Mouse (Mus musculus): Measurements from ENCODE around the gene Als2cl. TPM values are rescaled to one million over a fixed set of nuclear protein-coding genes. Genes with fewer than 3 reads are reported as not detected.

The Als2cl gene
- polyA plus RNA-seq, 2 experiments, result 1.6 to 7.4 TPM

DNA sequence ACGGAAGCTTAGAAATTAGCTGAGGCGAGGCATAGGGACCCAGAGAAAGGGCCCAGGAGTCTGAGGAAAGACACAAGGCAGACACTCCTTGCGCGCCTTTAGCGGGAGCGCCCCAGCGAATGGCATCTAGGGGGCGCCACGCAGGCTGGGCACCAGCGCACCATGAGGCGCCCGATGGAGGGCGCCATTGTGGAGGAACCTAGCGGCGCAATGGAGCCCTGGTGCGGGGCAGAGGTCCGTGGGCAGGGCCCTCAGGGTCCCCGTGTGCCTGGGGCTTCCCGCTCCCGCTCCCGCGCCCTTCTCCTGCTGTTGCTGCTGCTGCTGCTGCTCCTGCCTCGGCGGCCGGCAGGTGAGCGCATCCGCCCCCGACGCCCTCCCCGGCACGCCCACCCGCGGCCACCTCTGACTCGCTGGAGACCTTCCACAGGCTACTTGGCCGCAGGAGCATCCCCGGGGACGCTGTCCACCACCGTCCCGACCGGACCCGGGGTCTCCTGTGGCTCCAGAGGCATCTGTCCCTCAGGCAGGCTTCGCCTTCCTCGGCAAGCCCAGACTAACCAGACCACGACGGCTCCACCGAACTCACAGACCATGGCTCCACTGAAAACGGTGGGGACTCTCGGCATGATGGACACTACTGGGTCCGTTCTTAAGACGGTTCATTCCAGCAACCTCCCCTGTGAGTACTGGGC lies 21.7 kb upstream of the Als2cl start, which contains the start of gene Prss50:
Prss50 (plus strand) TSS at position 187 of the 692 bp plus-strand sequence.
- H3K9ac ChIP-seq (ENCODE audit: low read depth, low read length, severe bottlenecking), result peak within 1 kb of the TSS; percentile 47
- H3K4me1 ChIP-seq (ENCODE audit: control insufficient read depth, insufficient read depth, low read length), result peaks cover 3% of the 10 kb centered on the region; the same call in 1 of the 2 replicates
- H3K27ac ChIP-seq (replicated peaks; ENCODE audit: low read depth, low read length), result no peak within 1 kb of the TSS
- WGBS, result 9% methylated on average over 38 of the region's 50 CpGs
- no peaks in the 10 kb centered on the region for H3K9me3 ChIP-seq (ENCODE audit: control insufficient read depth, low read length)
- no peak for TF ChIP-seq POLR2A (IDR thresholded peaks at IDR 0.05; ENCODE audit: borderline replicate concordance, extremely low read depth, insufficient read depth, insufficient read length)
- peaks cover 5% of the 10 kb centered on the region; the same call in 1 of the 2 replicates for H3K27me3 ChIP-seq (ENCODE audit: control insufficient read depth, insufficient read depth, low read length)
- H3K4me3 ChIP-seq (replicated peaks; ENCODE audit: low read length), result peak within 1 kb of the TSS; percentile 26
- DNase-seq (ENCODE audit: low spot score) (no peak), ATAC-seq (ENCODE audit: low FRiP score, low read depth) (no peak)
- peak within 1 kb of the TSS; percentile 51 for H3K4me2 ChIP-seq (replicated peaks; ENCODE audit: low read depth, low read length, severe bottlenecking)
- H3K36me3 ChIP-seq (ENCODE audit: control insufficient read depth, insufficient read depth, low read length), result no peaks in the 10 kb centered on the region

GRCm38 (mm10) chr9:110858523-110858922 lies 21.1 kb upstream of the Als2cl start:
- H3K36me3 ChIP-seq (ENCODE audit: control insufficient read depth, insufficient read depth, low read length), result no peaks in the 10 kb centered on the region
- ATAC-seq (ENCODE audit: low FRiP score, low read depth) (no peak), DNase-seq (ENCODE audit: low spot score) (no peak)
- H3K4me2 ChIP-seq (replicated peaks; ENCODE audit: low read depth, low read length, severe bottlenecking), result no peak overlapping the region
- no peaks in the 10 kb centered on the region for H3K9me3 ChIP-seq (ENCODE audit: control insufficient read depth, low read length)
- H3K4me3 ChIP-seq (replicated peaks; ENCODE audit: low read length), result no peak overlapping the region
- TF ChIP-seq POLR2A (IDR thresholded peaks at IDR 0.05; ENCODE audit: borderline replicate concordance, extremely low read depth, insufficient read depth, insufficient read length), result no peak
- peaks cover 3% of the 10 kb centered on the region; the same call in 1 of the 2 replicates for H3K4me1 ChIP-seq (ENCODE audit: control insufficient read depth, insufficient read depth, low read length)
- H3K9ac ChIP-seq (ENCODE audit: low read depth, low read length, severe bottlenecking), result no peak overlapping the region
- H3K27me3 ChIP-seq (ENCODE audit: control insufficient read depth, insufficient read depth, low read length), result peaks cover 5% of the 10 kb centered on the region; the same call in 1 of the 2 replicates
- WGBS, result 16% methylated on average over 5 of the region's 5 CpGs
- H3K27ac ChIP-seq (replicated peaks; ENCODE audit: low read depth, low read length), result no peak overlapping the region

DNA sequence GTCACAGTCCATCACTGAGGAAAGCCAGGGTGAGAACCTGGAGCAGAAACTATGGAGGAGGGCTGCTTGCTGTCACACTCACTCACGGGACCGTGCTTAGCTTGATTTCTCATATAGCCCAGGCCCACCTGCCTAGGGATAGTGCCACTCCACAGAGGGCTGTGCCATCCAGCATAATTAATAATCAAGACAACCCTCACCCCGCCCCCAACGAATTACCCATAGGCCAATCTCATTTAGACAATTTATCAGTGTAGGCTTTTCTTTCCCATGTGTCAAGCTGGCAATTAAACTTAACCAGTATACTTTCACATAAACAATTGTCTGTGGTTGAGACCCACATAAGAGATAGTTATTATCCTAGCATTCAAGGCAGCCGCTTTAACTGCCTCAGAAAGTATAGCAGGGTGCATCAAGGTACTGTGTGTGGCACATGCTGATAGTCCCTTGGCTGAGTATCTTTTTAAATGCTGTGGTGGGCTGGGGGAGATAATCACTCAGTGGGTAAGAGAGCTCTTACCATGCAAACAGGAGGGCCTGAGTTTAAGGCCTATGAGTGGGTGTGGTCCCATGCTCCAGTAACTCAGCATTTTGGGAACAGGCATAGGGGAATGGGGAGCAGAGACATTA lies 20.6 kb upstream of the Als2cl start:
- DNase-seq (ENCODE audit: low spot score), result no peak
- Histone ChIP-seq H3K9me3 (ENCODE audit: control insufficient read depth, low read length) (no peaks in the 10 kb centered on the region), H3K27ac (replicated peaks; ENCODE audit: low read depth, low read length) (no peak overlapping the region), H3K36me3 (ENCODE audit: control insufficient read depth, insufficient read depth, low read length) (no peaks in the 10 kb centered on the region), H3K27me3 (ENCODE audit: control insufficient read depth, insufficient read depth, low read length) (peaks cover 5% of the 10 kb centered on the region; the same call in 1 of the 2 replicates), H3K4me3 (replicated peaks; ENCODE audit: low read length) (no peak overlapping the region), H3K4me2 (replicated peaks; ENCODE audit: low read depth, low read length, severe bottlenecking) (no peak overlapping the region), H3K9ac (ENCODE audit: low read depth, low read length, severe bottlenecking) (no peak overlapping the region), H3K4me1 (ENCODE audit: control insufficient read depth, insufficient read depth, low read length) (peaks cover 3% of the 10 kb centered on the region; the same call in 1 of the 2 replicates)
- ATAC-seq (ENCODE audit: low FRiP score, low read depth), result no peak
- no peak for TF ChIP-seq POLR2A (IDR thresholded peaks at IDR 0.05; ENCODE audit: borderline replicate concordance, extremely low read depth, insufficient read depth, insufficient read length)
- 70% methylated on average over 5 of the region's 5 CpGs for WGBS

DNA sequence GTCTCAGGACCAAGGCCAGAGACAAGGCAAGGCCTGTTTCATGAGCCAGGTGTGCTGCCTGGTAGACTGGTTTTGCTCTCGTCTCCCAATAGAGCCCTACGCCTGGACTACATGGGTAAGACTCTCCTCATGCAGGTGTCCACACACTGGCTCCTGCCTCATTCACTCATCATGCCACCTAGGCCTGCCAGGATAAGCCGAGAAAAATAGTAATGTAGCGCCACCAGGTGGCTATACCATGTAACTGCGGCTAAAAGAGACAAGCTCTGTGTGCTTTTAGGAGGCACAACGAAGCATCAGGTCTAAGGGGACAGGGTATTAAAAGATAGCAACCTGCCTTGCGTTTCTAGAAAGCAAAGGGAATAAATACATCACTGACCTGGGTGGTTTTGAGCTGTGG lies 8.6 kb upstream of the Als2cl start:
- no peak overlapping the region for H3K9ac ChIP-seq (ENCODE audit: low read depth, low read length, severe bottlenecking)
- peaks cover 19% of the 10 kb centered on the region for H3K27me3 ChIP-seq (ENCODE audit: control insufficient read depth, insufficient read depth, low read length)
- H3K27ac ChIP-seq (replicated peaks; ENCODE audit: low read depth, low read length), result no peak overlapping the region
- no peaks in the 10 kb centered on the region for H3K36me3 ChIP-seq (ENCODE audit: control insufficient read depth, insufficient read depth, low read length)
- H3K9me3 ChIP-seq (ENCODE audit: control insufficient read depth, low read length), result no peaks in the 10 kb centered on the region
- H3K4me1 ChIP-seq (ENCODE audit: control insufficient read depth, insufficient read depth, low read length), result peaks cover 14% of the 10 kb centered on the region
- H3K4me3 ChIP-seq (replicated peaks; ENCODE audit: low read length), result no peak overlapping the region
- ATAC-seq (ENCODE audit: low FRiP score, low read depth), result no peak
- 22% methylated on average over 7 of the region's 7 CpGs for WGBS
- DNase-seq (ENCODE audit: low spot score), result peak; percentile 51
- H3K4me2 ChIP-seq (replicated peaks; ENCODE audit: low read depth, low read length, severe bottlenecking), result no peak overlapping the region
- no peak for TF ChIP-seq POLR2A (IDR thresholded peaks at IDR 0.05; ENCODE audit: borderline replicate concordance, extremely low read depth, insufficient read depth, insufficient read length)

Measured in limb, embryonic 14.5 days (tissue).